Mouse (Mus musculus) gastrocnemius, postnatal 14 days (tissue): ENCODE measurements around the gene Enoph1. TPM values are rescaled to one million over a fixed set of nuclear protein-coding genes. Genes with fewer than 3 reads are reported as not detected.

Source experiments
- DNase-seq: peaks from one replicate; pipeline ENCODE4 v3.0.0; 2021; ENCODE audit warnings: mixed read lengths
- intact Hi-C: fragments of 180-260 bp; cut with DNase I; formaldehyde crosslinking; loops from one replicate; pipeline ENCODE4 v1.15.1; 2025; ENCODE audit warnings: low total_unique reads
- long read RNA-seq, 2 experiments: library from polyadenylated mRNA; stranded (forward); transcript quantifications; one replicate each; pipeline ENCODE4 v2.0.0; 2021
- total RNA-seq, 2 experiments: library from RNA; stranded (reverse); gene quantifications; 2 replicates each; pipeline ENCODE4 v1.2.3; 2021

Gene Enoph1
- 1 to 10 TPM; 6.2 to 6.9 TPM for total RNA-seq
- long read RNA-seq, experiment 1, transcript Enoph1-202 (6 exons, 1,833 nt), result major isoform, 7 of 8 reads
- long read RNA-seq, experiment 1, partial matches to known transcripts, result 0 of 8 reads
- long read RNA-seq, experiment 1, other reads (novel, unspliced or antisense), result 0 of 8 reads
- long read RNA-seq, experiment 2, transcript Enoph1-202 (6 exons, 1,833 nt), result major isoform, 10 of 11 reads
- long read RNA-seq, experiment 2, partial matches to known transcripts, result 0 of 11 reads
- long read RNA-seq, experiment 2, other reads (novel, unspliced or antisense), result 1 of 11 reads

- intact Hi-C loops, result no loop called here
- peak; percentile 94 for DNase-seq
Observed at GRCm38 (mm10) chr5:100039602-100040142, at the start of gene Enoph1, which contains the start of gene Hnrnpdl. Gene Enoph1 (plus strand): TSS chr5:100039985. Gene Hnrnpdl (minus strand): TSS chr5:100039664.

- no peak for DNase-seq
- intact Hi-C loops, result no loop called here
Observed at GRCm38 (mm10) chr5:99994166-99994565, 45.6 kb upstream of the Enoph1 start.

- intact Hi-C loops, result no loop called here
Observed at GRCm38 (mm10) chr5:99994680-99995079, 45.1 kb upstream of the Enoph1 start.

GRCm38 (mm10) chr5:100000048-100000447, 39.7 kb upstream of the Enoph1 start:
- intact Hi-C loops, result no loop called here
- DNase-seq, result no peak

More at GRCm38 (mm10) chr5:99994680-99995079, 45.1 kb upstream of the Enoph1 start:
- no peak for DNase-seq

- intact Hi-C loops, result no loop called here
Observed at GRCm38 (mm10) chr5:100000500-100000899, 39.3 kb upstream of the Enoph1 start.

GRCm38 (mm10) chr5:100003895-100004294, 35.9 kb upstream of the Enoph1 start:
- DNase-seq, result no peak
- intact Hi-C loops, result no loop called here

More at GRCm38 (mm10) chr5:100000500-100000899, 39.3 kb upstream of the Enoph1 start:
- no peak for DNase-seq

- no peak for DNase-seq
- intact Hi-C loops, result no loop called here
Observed at GRCm38 (mm10) chr5:100005431-100005830, 34.4 kb upstream of the Enoph1 start.

GRCm38 (mm10) chr5:100005896-100006295, 33.9 kb upstream of the Enoph1 start:
- intact Hi-C loops, result no loop called here
- no peak for DNase-seq

GRCm38 (mm10) chr5:100006324-100007039, 33.3 kb upstream of the Enoph1 start:
- intact Hi-C loops, result no loop called here
- no peak for DNase-seq

GRCm38 (mm10) chr5:100007040-100007375, 32.8 kb upstream of the Enoph1 start:
- intact Hi-C loops, result no loop called here
- no peak for DNase-seq

- DNase-seq, result no peak
- intact Hi-C loops, result no loop called here
Observed at GRCm38 (mm10) chr5:100008485-100008884, 31.3 kb upstream of the Enoph1 start.

- no peak for DNase-seq
- intact Hi-C loops, result no loop called here
Observed at GRCm38 (mm10) chr5:100012599-100012998, 27.2 kb upstream of the Enoph1 start.

- intact Hi-C loops, result no loop called here
- DNase-seq, result no peak
Observed at GRCm38 (mm10) chr5:100020089-100020488, 19.7 kb upstream of the Enoph1 start.

GRCm38 (mm10) chr5:100024403-100024802, 15.4 kb upstream of the Enoph1 start:
- no peak for DNase-seq
- intact Hi-C loops, result no loop called here

- no peak for DNase-seq
- intact Hi-C loops, result no loop called here
Observed at GRCm38 (mm10) chr5:100024868-100025267, 14.9 kb upstream of the Enoph1 start.

- no peak for DNase-seq
- intact Hi-C loops, result loop anchor here (5.0 kb wide), 1 partner anchor 48 kb away; no protein-coding TSS in a partner anchor
Observed at GRCm38 (mm10) chr5:100030069-100030468, 9.7 kb upstream of the Enoph1 start.

- intact Hi-C loops, result loop anchor here (5.0 kb wide), 1 partner anchor 50 kb away; no protein-coding TSS in a partner anchor
- no peak for DNase-seq
Observed at GRCm38 (mm10) chr5:100032107-100032506, 7.7 kb upstream of the Enoph1 start.

- intact Hi-C loops, result loop anchor here (5.0 kb wide), 1 partner anchor 50 kb away; no protein-coding TSS in a partner anchor
Observed at GRCm38 (mm10) chr5:100032646-100033045, 7.1 kb upstream of the Enoph1 start.

GRCm38 (mm10) chr5:100035950-100036349, 3.8 kb upstream of the Enoph1 start:
- no peak for DNase-seq

More at GRCm38 (mm10) chr5:100032646-100033045, 7.1 kb upstream of the Enoph1 start:
- no peak for DNase-seq

GRCm38 (mm10) chr5:100036681-100037080, 3.1 kb upstream of the Enoph1 start:
- intact Hi-C loops, result no loop called here
- no peak for DNase-seq

More at GRCm38 (mm10) chr5:100035950-100036349, 3.8 kb upstream of the Enoph1 start:
- intact Hi-C loops, result no loop called here
